Mouse (Mus musculus) Patski (cell line): ENCODE measurements around the gene Ndufa4l2. TPM values are rescaled to one million over a fixed set of nuclear protein-coding genes. Genes with fewer than 3 reads are reported as not detected.

Experiments
- ATAC-seq: fragments of 100-300 bp; one replicate; pipeline ENCODE4 v1.8.0; 2021
- CTCF ChIA-PET: fragments of 350-600 bp; sonication (Branson Sonifier 250); formaldehyde crosslinking; loops from one replicate; lab custom pipeline; 2022; ENCODE audit warnings: inconsistent platforms; lab: Charles Lee
- POLR2A ChIA-PET: fragments of 350-600 bp; sonication (Branson Sonifier 250); formaldehyde crosslinking; loops from one replicate; lab custom pipeline; 2022; ENCODE audit warnings: antibody characterized with exemption, inconsistent platforms; lab: Charles Lee
- DNase-seq: peaks from one replicate; pipeline ENCODE4 v3.0.0-alpha.2; 2011; ENCODE audit warnings: low read depth, low spot score
- H3K27me3 ChIP-seq: fragments of 371-371 bp; one replicate; pipeline ENCODE4 v1.5.1; 2021
- CTCF ChIP-seq: fragments of 100-300 bp; IDR thresholded peaks from one replicate; pipeline ENCODE4 v1.5.1; 2021
- in situ Hi-C: fragments of 300-500 bp; cut with MboI; formaldehyde crosslinking; loops from 3 replicates; pipeline ENCODE4 v1.11.1; 2018; ENCODE audit warnings: low pct_unique_long_range_greater_than_20kb, mixed read lengths
- polyA plus RNA-seq: library from polyadenylated mRNA; unstranded; gene quantifications from one replicate; pipeline ENCODE4 v1.2.3, GENCODE M21; 2021

Gene Ndufa4l2
- polyA plus RNA-seq, 1 experiment from 2014 or later = 0.18 TPM

- ATAC-seq = no peak
- POLR2A ChIA-PET = interaction anchor here (1.0 kb wide), 1 partner anchor 25 kb away, joined by 3 read pairs; no protein-coding TSS in a partner anchor
- peaks cover 3% of the 10 kb centered on the region for H3K27me3 ChIP-seq
- TF ChIP-seq CTCF = no peak
- CTCF ChIA-PET = interaction anchor here (0.8 to 6.0 kb wide), 23 partner anchors 9 to 199 kb away, joined by 3 to 101 read pairs (median 5); partner anchors contain the start of genes Ndufa4l2, Shmt2 and Stac3
- in situ Hi-C loops = no loop called here
- DNase-seq = no peak
These were observed 23.3 kb downstream of the Ndufa4l2 start for GRCm38 (mm10) chr10:127537854-127538583.

GRCm38 (mm10) chr10:127541510-127541909, 26.7 kb downstream of the Ndufa4l2 start:
- ChIA-PET CTCF (interaction anchor here (1.0 to 2.9 kb wide), 3 partner anchors 14 to 44 kb away, joined by 3 to 15 read pairs (median 3); no protein-coding TSS in a partner anchor), POLR2A (no interaction called here)
- ATAC-seq = no peak

DNA sequence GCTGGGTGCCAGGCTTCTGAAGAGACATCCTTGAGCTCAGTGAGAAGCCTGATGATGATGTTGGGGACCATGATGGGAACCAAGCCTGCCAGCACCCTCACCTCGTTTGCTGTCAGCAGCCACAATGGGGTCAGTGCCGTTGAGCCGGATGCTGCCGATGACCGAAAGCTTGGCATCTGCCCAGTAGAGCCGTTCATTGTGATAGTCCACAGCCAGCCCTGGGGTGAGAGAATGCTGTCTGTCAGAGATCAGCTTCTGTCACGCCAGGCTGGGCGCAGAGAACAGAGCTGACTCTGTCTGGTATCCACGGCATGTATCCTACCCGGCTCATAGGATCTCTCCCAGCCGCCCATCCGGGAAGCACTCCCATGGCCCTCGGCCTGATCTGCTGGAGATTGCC, 27.3 kb downstream of the Ndufa4l2 start:
- in situ Hi-C loops = loop anchor here (5.0 kb wide), 1 partner anchor 35 kb away; no protein-coding TSS in a partner anchor
- no peaks in the 10 kb centered on the region for H3K27me3 ChIP-seq
- DNase-seq (peak; percentile 74), ATAC-seq (peak; percentile 70)
- CTCF ChIA-PET = interaction anchor here (1.6 to 2.9 kb wide), 2 partner anchors 29 to 45 kb away, joined by 3 to 15 read pairs; no protein-coding TSS in a partner anchor
- POLR2A ChIA-PET = no interaction called here
- no peak for TF ChIP-seq CTCF

More at GRCm38 (mm10) chr10:127541510-127541909, 26.7 kb downstream of the Ndufa4l2 start:
- in situ Hi-C loops = loop anchor here (5.0 kb wide), 1 partner anchor 34 kb away; no protein-coding TSS in a partner anchor
- TF ChIP-seq CTCF = no peak
- DNase-seq = no peak
- H3K27me3 ChIP-seq = no peaks in the 10 kb centered on the region

DNA sequence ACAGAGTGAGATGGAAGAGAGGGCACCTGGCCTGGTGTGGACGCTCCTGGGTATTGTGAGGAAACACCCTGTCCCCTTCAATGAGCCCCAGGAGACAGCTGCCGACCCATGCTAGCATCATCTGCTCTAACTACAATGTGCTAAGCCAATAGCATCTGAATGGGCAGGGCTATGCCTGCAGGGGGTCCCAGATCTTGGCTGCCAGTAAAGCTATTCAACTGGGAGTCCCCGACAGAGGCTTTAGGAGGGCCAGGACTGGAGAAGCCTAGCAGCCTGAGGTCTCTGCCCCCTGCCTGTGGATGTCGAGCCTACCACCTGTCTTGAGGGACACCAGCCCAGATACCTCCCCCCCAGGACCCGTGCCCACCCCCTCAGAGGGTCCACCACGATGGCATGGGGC, 28.0 kb downstream of the Ndufa4l2 start:
- DNase-seq (no peak), ATAC-seq (no peak)
- TF ChIP-seq CTCF = no peak
- CTCF ChIA-PET = interaction anchor here (1.6 to 2.9 kb wide), 3 partner anchors 12 to 45 kb away, joined by 3 to 15 read pairs (median 7); no protein-coding TSS in a partner anchor
- H3K27me3 ChIP-seq = no peaks in the 10 kb centered on the region
- POLR2A ChIA-PET = no interaction called here
- in situ Hi-C loops = loop anchor here (5.0 kb wide), 1 partner anchor 35 kb away; no protein-coding TSS in a partner anchor

- no peak for DNase-seq
- CTCF ChIA-PET = interaction anchor here (0.9 to 2.1 kb wide), 5 partner anchors 11 to 87 kb away, joined by 3 to 7 read pairs (median 5); no protein-coding TSS in a partner anchor
- no peaks in the 10 kb centered on the region for H3K27me3 ChIP-seq
- in situ Hi-C loops = loop anchor here (5.0 kb wide), 1 partner anchor 37 kb away; no protein-coding TSS in a partner anchor
- TF ChIP-seq CTCF = no peak
- POLR2A ChIA-PET = interaction anchor here (0.7 kb wide), 1 partner anchor 120 kb away, joined by 4 read pairs; no protein-coding TSS in a partner anchor
- ATAC-seq = no peak
These were observed 29.1 kb downstream of the Ndufa4l2 start for GRCm38 (mm10) chr10:127543916-127544315.

GRCm38 (mm10) chr10:127544375-127544774, 29.6 kb downstream of the Ndufa4l2 start:
- ATAC-seq (no peak), DNase-seq (no peak)
- H3K27me3 ChIP-seq = no peaks in the 10 kb centered on the region
- TF ChIP-seq CTCF = no peak
- CTCF ChIA-PET = interaction anchor here (0.9 to 2.1 kb wide), 5 partner anchors 11 to 87 kb away, joined by 3 to 7 read pairs (median 5); no protein-coding TSS in a partner anchor
- in situ Hi-C loops = loop anchor here (5.0 kb wide), 1 partner anchor 37 kb away; no protein-coding TSS in a partner anchor
- POLR2A ChIA-PET = interaction anchor here (0.7 kb wide), 1 partner anchor 120 kb away, joined by 4 read pairs; no protein-coding TSS in a partner anchor

GRCm38 (mm10) chr10:127546505-127546904, 31.7 kb downstream of the Ndufa4l2 start:
- H3K27me3 ChIP-seq = no peaks in the 10 kb centered on the region
- TF ChIP-seq CTCF = no peak
- ChIA-PET CTCF (interaction anchor here (1.4 to 3.3 kb wide), 3 partner anchors 9 to 15 kb away, joined by 3 to 16 read pairs (median 3); no protein-coding TSS in a partner anchor), POLR2A (interaction anchor here (1.3 kb wide), 1 partner anchor 15 kb away, joined by 4 read pairs; no protein-coding TSS in a partner anchor)
- in situ Hi-C loops = no loop called here
- no peak for ATAC-seq
- no peak for DNase-seq

DNA sequence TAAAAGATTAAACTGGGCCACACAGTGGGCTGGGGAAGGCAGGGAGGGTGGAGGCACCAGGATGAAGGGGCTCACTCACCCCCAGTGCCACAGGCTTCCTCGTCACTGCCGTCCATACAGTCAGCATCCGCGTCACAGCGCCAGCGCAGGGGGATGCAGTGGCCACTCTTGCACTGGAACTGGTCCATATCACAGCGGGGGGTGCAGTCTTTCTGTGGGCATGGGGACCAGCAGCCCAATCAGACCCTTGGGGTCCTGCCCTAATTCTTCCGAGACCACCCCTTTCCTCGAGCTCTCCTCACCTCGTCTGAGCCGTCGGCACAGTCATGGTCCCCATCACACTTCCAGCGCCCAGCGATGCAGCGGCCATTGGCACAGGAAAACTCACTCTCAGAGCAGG, 33.5 kb downstream of the Ndufa4l2 start:
- no peaks in the 10 kb centered on the region for H3K27me3 ChIP-seq
- no peak for ATAC-seq
- no peak for TF ChIP-seq CTCF
- in situ Hi-C loops = no loop called here
- CTCF ChIA-PET = interaction anchor here (3.3 kb wide), 1 partner anchor 8 kb away, joined by 16 read pairs; no protein-coding TSS in a partner anchor
- POLR2A ChIA-PET = no interaction called here
- no peak for DNase-seq

DNA sequence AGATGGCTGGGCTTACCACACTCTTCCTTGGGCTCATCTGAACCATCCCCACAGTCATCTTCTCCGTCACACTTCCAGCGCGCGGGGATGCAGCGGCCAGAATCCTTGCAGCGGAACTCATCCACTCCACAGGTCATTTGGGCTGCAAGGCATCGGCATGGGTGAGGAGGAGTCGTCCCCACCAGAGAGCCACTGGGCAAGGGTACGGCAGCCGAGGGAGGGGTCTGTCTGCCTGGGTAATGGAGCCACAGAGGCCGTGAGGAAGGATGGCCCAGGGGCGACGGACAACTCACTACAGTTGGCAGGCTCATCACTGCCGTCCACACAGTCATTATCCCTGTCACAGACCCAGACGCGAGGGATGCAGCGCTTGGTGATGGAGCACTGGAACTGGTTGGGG, 35.1 kb downstream of the Ndufa4l2 start:
- ATAC-seq (no peak), DNase-seq (no peak)
- POLR2A ChIA-PET = no interaction called here
- CTCF ChIA-PET = no interaction called here
- in situ Hi-C loops = no loop called here
- no peaks in the 10 kb centered on the region for H3K27me3 ChIP-seq
- no peak for TF ChIP-seq CTCF

DNA sequence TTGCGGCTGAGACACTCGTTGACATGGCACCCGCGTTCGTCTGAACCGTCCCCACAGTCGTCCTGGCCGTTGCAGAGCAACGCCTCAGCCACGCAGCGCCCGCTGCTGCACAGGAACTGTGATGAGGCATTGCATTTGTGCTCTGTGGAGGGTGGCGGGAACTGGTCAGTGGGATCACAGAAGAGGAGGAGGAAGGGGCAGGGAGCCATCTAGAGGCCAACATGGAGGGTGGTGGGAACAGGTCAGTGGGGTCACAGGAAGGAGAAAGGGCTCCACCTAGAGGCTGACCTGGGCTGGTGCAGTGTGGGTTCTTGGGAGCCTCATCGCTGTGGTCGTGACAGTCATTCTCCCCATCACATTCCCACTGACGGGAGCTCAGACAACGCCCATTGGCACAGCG, 40.9 kb downstream of the Ndufa4l2 start:
- CTCF ChIA-PET = interaction anchor here (0.9 to 3.8 kb wide), 13 partner anchors 9 to 77 kb away, joined by 3 to 20 read pairs (median 5); partner anchors contain the start of genes Ndufa4l2 and Stac3
- POLR2A ChIA-PET = no interaction called here
- TF ChIP-seq CTCF = no peak
- no peak for ATAC-seq
- no peaks in the 10 kb centered on the region for H3K27me3 ChIP-seq
- in situ Hi-C loops = no loop called here
- DNase-seq = no peak
